8 mouse cellular contexts compared by ENCODE assay signal in genomic region chr6:86028601-86029322, GRCm38 (mm10). TPM values are rescaled to one million over a fixed set of nuclear protein-coding genes. Genes with fewer than 3 reads are reported as not detected.
A peak's percentile ranks its signal among the peaks of the same experiment; 100 is the strongest.
DNase-seq lines count a peak whose midpoint lies in the region; ATAC-seq and TF ChIP-seq lines count a peak whose summit lies in the region.

TSS of gene Add2 (plus strand) at chr6:86028681.

- ATAC-seq in lung, postnatal 0 days = no peak
- ATAC-seq in common myeloid progenitor, adult 5-6 weeks (replicated peaks; ENCODE audit: low read depth, poor library complexity, severe bottlenecking) = no peak
- peak; percentile 92 for ATAC-seq in midbrain, embryonic 13.5 days
- no peak for ATAC-seq in inflammation-experienced regulatory T-cells, adult 6 months

- TF ChIP-seq CTCF in lung, postnatal 0 days (IDR thresholded peaks at IDR 0.05) = peak; percentile 45; the same call in 1 of the 2 replicates

- peak within 1 kb of the TSS; percentile 68 for H3K4me2 ChIP-seq in lung, postnatal 0 days (replicated peaks; ENCODE audit: low read depth, low read length)
- peak within 1 kb of the TSS; percentile 81 for H3K4me2 ChIP-seq in midbrain, embryonic 13.5 days (replicated peaks)

- 0 out of 2 replicates have a peak, but pooled peaks cover 13% of the 10 kb centered on the region for H3K27me3 ChIP-seq in lung, postnatal 0 days (replicated peaks; ENCODE audit: insufficient read depth, low read length)
- H3K27me3 ChIP-seq in midbrain, embryonic 13.5 days = 0 out of 2 replicates have a peak, but pooled peaks cover 2% of the 10 kb centered on the region

- H3K9me3 ChIP-seq in lung, postnatal 0 days (ENCODE audit: low read length) = no peaks in the 10 kb centered on the region
- no peaks in the 10 kb centered on the region for H3K9me3 ChIP-seq in midbrain, embryonic 13.5 days

- 0 out of 2 replicates have a peak within 1 kb of the TSS, but pooled peaks have one; percentile 12 for H3K9ac ChIP-seq in lung, postnatal 0 days (replicated peaks; ENCODE audit: low read depth)
- H3K9ac ChIP-seq in midbrain, embryonic 13.5 days (replicated peaks) = peak within 1 kb of the TSS; percentile 97

- H3K36me3 ChIP-seq in lung, postnatal 0 days (ENCODE audit: insufficient read depth, low read length) = no peaks in the 10 kb centered on the region
- H3K36me3 ChIP-seq in midbrain, embryonic 13.5 days = no peaks in the 10 kb centered on the region

- no peak within 1 kb of the TSS for H3K27ac ChIP-seq in lung, postnatal 0 days (ENCODE audit: low read length)
- peak within 1 kb of the TSS; percentile 97 for H3K27ac ChIP-seq in midbrain, embryonic 13.5 days

- H3K4me1 ChIP-seq in lung, postnatal 0 days (ENCODE audit: insufficient read depth, low read depth, low read length) = 0 out of 2 replicates have a peak, but pooled peaks cover 6% of the 10 kb centered on the region
- peaks cover 52% of the 10 kb centered on the region for H3K4me1 ChIP-seq in midbrain, embryonic 13.5 days (replicated peaks)

- no peak for TF ChIP-seq EP300 in lung, postnatal 0 days (IDR thresholded peaks at IDR 0.05)

- WGBS in lung, postnatal 0 days = 3% methylated on average over 54 of the region's 56 CpGs
- WGBS in midbrain, embryonic 13.5 days = under 1% methylated on average over 56 of the region's 56 CpGs

- H3K4me3 ChIP-seq in lung, postnatal 0 days (ENCODE audit: low read depth, low read length) = peak within 1 kb of the TSS; percentile 31
- peak within 1 kb of the TSS; percentile 84 for H3K4me3 ChIP-seq in midbrain, embryonic 13.5 days (replicated peaks)

- peak; percentile 16 for DNase-seq in lung, postnatal 0 days (ENCODE audit: low spot score)
- DNase-seq in lung, postnatal 36 days = no peak
- DNase-seq in frontal cortex, postnatal 36 days (ENCODE audit: low spot score in 2 of 2) = peak; percentile 74
- peak; percentile 63 to 69 for DNase-seq in layer of hippocampus, postnatal 25 days (ENCODE audit: extremely low spot score in 1 of 2, low spot score in 1 of 2)
- DNase-seq in spleen, adult 12 weeks (ENCODE audit: low spot score) = no peak

RNA-seq across cellular contexts. Expression of gene Add2, which starts in this region (rescaled TPM):
- 0.40 and 0.84 TPM in 2 replicates for polyA plus RNA-seq in lung, postnatal 0 days (2015; fragmentation: Nextera tagmentation; extraction: Ambion mirVana)
- total RNA-seq in common myeloid progenitor, adult 5-6 weeks (2017) = 31.6 and 44.5 TPM in 2 replicates
- 100 to 1,000 TPM; 279 to 295 TPM for total RNA-seq in layer of hippocampus, postnatal 25 days (2021)
- 200 and 208 TPM in 2 replicates for polyA plus RNA-seq in midbrain, embryonic 13.5 days (2015; fragmentation: Nextera tagmentation; extraction: Ambion mirVana)
- polyA plus RNA-seq in inflammation-experienced regulatory T-cells, adult 6 months (2017; shearing (Covaris generic)) = not detected

Comparison
In these comparisons a context has a peak if more than half of its experiments do, and no peak if none do; other contexts are left out.
1. RNA of gene Add2 (polyA plus RNA-seq): 200 to 208 TPM in midbrain, embryonic 13.5 days; 0.40 to 0.84 TPM in lung, postnatal 0 days and not detected in inflammation-experienced regulatory T-cells, adult 6 months; every median in the first group is over 100 times any median in the second.
2. Peak in DNase-seq, H3K4me3 ChIP-seq, H3K9ac ChIP-seq and H3K4me2 ChIP-seq in lung, postnatal 0 days; RNA of the gene not detected or under 1 TPM.
3. DNase-seq: peak in frontal cortex, postnatal 36 days (2 of 2) and layer of hippocampus, postnatal 25 days (2 of 2); none in lung, postnatal 36 days (single experiment) and spleen, adult 12 weeks (single experiment).